Mouse (Mus musculus): ENCODE measurements around the gene Gfral. TPM values are rescaled to one million over a fixed set of nuclear protein-coding genes. Genes with fewer than 3 reads are reported as not detected.
A peak's percentile ranks its signal among the peaks of the same experiment; 100 is the strongest.

Gene Gfral
- not detected in 2 replicates for polyA plus RNA-seq (2016; fragmentation: Nextera tagmentation; extraction: Ambion mirVana)

GRCm38 (mm10) chr9:76213557-76213956 is at the start of gene Gfral:
TSS of gene Gfral (minus strand) at chr9:76213657.
- Histone ChIP-seq H3K4me1 (no peaks in the 10 kb centered on the region), H3K4me2 (no peak within 1 kb of the TSS), H3K4me3 (replicated peaks) (no peak within 1 kb of the TSS), H3K36me3 (replicated peaks) (no peaks in the 10 kb centered on the region), H3K9me3 (no peaks in the 10 kb centered on the region), H3K27ac (no peak within 1 kb of the TSS), H3K27me3 (no peaks in the 10 kb centered on the region), H3K9ac (no peak within 1 kb of the TSS)
- 83% methylated on average over 2 of the region's 2 CpGs for WGBS
- no peak for ATAC-seq (ENCODE audit: low FRiP score)

DNA sequence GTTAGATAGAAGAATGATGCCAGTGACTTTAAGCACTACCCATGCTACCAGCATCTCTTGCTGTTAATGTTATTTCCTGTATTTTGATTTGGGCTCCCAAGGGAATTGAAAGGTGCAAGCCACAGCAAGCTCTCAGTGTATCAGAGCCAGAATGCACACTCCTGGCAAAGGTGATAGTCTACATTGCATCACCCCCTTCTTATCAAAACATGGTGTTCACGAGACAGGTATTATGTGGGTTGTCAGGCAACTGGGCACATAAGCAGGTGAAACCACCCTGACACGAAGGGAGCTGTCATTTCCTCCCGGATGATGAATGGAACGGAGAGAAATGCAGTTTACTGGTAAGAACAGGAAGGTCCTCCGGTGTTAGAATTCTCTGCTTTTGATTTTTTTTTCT is 44.3 kb upstream of the Gfral start:
- Histone ChIP-seq H3K27me3 (no peaks in the 10 kb centered on the region), H3K9ac (no peak overlapping the region), H3K27ac (no peak overlapping the region), H3K9me3 (no peaks in the 10 kb centered on the region), H3K4me1 (no peaks in the 10 kb centered on the region), H3K4me2 (no peak overlapping the region), H3K36me3 (replicated peaks) (no peaks in the 10 kb centered on the region), H3K4me3 (replicated peaks) (no peak overlapping the region)
- no peak for ATAC-seq (ENCODE audit: low FRiP score)
- 90% methylated on average over 5 of the region's 5 CpGs for WGBS

DNA sequence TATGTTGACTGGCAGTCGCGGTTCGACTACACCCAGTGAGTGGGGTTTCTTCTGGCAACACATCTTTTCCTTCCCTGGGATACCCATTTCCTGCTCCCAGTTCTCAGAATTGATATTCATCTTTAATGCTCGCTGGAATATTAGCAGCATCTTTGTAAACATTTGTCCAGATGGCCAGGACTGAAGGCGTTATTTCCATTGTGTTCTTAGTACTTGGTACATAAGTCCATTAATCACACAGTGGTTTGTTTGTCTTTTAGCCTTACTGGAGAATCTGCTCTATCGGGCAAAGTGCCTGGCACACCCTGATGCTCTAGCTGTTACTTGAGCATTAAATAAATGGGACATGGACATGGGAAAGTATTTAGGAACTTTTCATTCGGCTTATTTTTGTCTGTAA is 39.1 kb upstream of the Gfral start:
- Histone ChIP-seq H3K4me1 (no peaks in the 10 kb centered on the region), H3K4me2 (no peak overlapping the region), H3K36me3 (replicated peaks) (no peaks in the 10 kb centered on the region), H3K27ac (no peak overlapping the region), H3K9me3 (no peaks in the 10 kb centered on the region), H3K27me3 (no peaks in the 10 kb centered on the region), H3K4me3 (replicated peaks) (no peak overlapping the region), H3K9ac (no peak overlapping the region)
- 90% methylated on average over 7 of the region's 7 CpGs for WGBS
- no peak for ATAC-seq (ENCODE audit: low FRiP score)

GRCm38 (mm10) chr9:76252109-76252508 is 38.7 kb upstream of the Gfral start:
- Histone ChIP-seq H3K4me1 (no peaks in the 10 kb centered on the region), H3K9ac (no peak overlapping the region), H3K36me3 (replicated peaks) (no peaks in the 10 kb centered on the region), H3K27ac (no peak overlapping the region), H3K4me2 (no peak overlapping the region), H3K4me3 (replicated peaks) (no peak overlapping the region), H3K27me3 (no peaks in the 10 kb centered on the region), H3K9me3 (no peaks in the 10 kb centered on the region)
- ATAC-seq (ENCODE audit: low FRiP score): no peak
- 94% methylated on average over 4 of the region's 4 CpGs for WGBS

GRCm38 (mm10) chr9:76242322-76242721 is 28.9 kb upstream of the Gfral start:
- Histone ChIP-seq H3K36me3 (replicated peaks) (no peaks in the 10 kb centered on the region), H3K9me3 (no peaks in the 10 kb centered on the region), H3K4me3 (replicated peaks) (no peak overlapping the region), H3K27ac (no peak overlapping the region), H3K4me1 (no peaks in the 10 kb centered on the region), H3K9ac (no peak overlapping the region), H3K27me3 (no peaks in the 10 kb centered on the region), H3K4me2 (no peak overlapping the region)
- ATAC-seq (ENCODE audit: low FRiP score): no peak
- 80% methylated on average over 1 of the region's 1 CpGs for WGBS

DNA sequence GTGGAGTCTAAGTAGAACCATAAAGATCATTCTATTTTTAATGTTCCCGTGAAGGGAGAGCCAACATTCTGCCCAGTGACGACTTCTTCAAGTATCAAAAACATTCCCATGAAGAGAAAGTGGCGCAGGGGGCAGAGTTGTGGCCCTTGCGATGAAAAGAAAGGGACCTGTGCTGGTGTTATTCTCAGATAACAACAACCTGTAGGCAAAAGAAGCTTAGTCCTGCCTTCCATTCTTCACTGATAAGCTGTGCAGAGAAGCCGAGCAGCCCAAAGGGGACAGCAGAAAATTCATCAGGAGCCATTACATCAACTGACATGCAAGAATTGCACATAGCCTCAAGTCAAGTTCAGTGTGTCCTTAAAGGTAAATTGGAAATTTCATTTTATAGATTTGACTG is 24.5 kb upstream of the Gfral start:
- no peaks in the 10 kb centered on the region for H3K9me3 ChIP-seq
- H3K27me3 ChIP-seq: no peaks in the 10 kb centered on the region
- H3K9ac ChIP-seq: no peak overlapping the region
- H3K4me2 ChIP-seq: no peak overlapping the region
- no peaks in the 10 kb centered on the region for H3K36me3 ChIP-seq (replicated peaks)
- H3K4me3 ChIP-seq (replicated peaks): no peak overlapping the region
- 86% methylated on average over 5 of the region's 5 CpGs for WGBS
- H3K27ac ChIP-seq: no peak overlapping the region
- no peaks in the 10 kb centered on the region; the same call in 1 of the 2 replicates for H3K4me1 ChIP-seq
- ATAC-seq (ENCODE audit: low FRiP score): no peak

GRCm38 (mm10) chr9:76237243-76237642 is 23.8 kb upstream of the Gfral start:
- H3K4me1 ChIP-seq: no peaks in the 10 kb centered on the region; the same call in 1 of the 2 replicates
- no peak overlapping the region for H3K27ac ChIP-seq
- no peak for ATAC-seq (ENCODE audit: low FRiP score)
- H3K9ac ChIP-seq: no peak overlapping the region
- H3K27me3 ChIP-seq: no peaks in the 10 kb centered on the region
- H3K4me3 ChIP-seq (replicated peaks): no peak overlapping the region
- WGBS: 69% methylated on average over 12 of the region's 12 CpGs
- no peak overlapping the region for H3K4me2 ChIP-seq
- H3K9me3 ChIP-seq: no peaks in the 10 kb centered on the region
- no peaks in the 10 kb centered on the region for H3K36me3 ChIP-seq (replicated peaks)

DNA sequence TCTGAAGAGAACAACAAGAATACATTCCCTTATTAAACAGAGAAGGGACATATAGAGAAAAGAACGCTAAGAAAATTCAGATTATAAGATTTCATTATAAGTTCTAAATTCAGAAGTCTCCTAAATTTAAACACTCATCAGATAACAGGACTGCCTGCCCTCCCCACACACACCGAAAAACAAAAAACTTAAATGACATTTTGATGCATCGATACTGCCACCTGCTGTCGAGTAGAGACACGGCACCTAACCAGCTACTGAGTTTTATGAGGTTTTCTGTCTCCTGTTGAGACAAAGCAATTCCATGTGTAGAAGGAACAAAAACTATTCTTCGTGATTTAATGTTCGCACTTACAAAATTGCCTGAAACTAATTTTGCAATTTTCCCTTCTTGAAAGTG is 23.2 kb upstream of the Gfral start:
- no peaks in the 10 kb centered on the region for H3K36me3 ChIP-seq (replicated peaks)
- H3K9me3 ChIP-seq: no peaks in the 10 kb centered on the region
- H3K27ac ChIP-seq: no peak overlapping the region
- no peak overlapping the region for H3K9ac ChIP-seq
- H3K4me1 ChIP-seq: no peaks in the 10 kb centered on the region; the same call in 1 of the 2 replicates
- H3K4me3 ChIP-seq (replicated peaks): peak overlapping the region; percentile 40
- no peaks in the 10 kb centered on the region for H3K27me3 ChIP-seq
- ATAC-seq (ENCODE audit: low FRiP score): peak; percentile 81
- H3K4me2 ChIP-seq: peak overlapping the region; percentile 69
- WGBS: 2% methylated on average over 7 of the region's 7 CpGs

DNA sequence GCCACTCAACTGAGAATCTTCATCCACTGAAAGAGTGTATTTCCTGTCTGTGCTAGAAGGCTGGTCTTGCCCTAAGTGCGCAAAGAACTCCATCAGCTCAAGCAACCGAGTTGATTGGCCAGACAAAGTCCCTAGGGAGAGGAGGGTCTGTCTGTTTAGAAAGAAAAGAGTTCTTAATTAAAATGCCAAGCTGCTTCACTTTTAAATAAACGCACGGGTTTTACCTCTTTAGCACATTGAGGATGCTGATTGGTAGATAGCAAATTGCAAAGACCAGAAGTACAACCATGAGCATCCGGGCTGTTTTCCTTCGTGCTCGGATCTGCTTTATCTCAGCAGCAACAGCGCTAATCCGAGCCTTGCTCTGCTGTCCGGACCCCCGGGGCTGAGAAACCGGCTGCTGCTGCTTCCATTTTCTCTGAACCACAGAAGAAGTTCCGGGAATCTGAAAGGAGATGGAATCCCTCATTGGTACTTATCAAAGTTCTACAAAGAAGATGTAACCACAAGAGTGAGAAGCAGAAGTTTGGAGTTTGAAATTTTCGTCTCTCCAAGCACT is 22.6 kb upstream of the Gfral start:
- H3K9me3 ChIP-seq: no peaks in the 10 kb centered on the region
- no peaks in the 10 kb centered on the region for H3K36me3 ChIP-seq (replicated peaks)
- H3K9ac ChIP-seq: peak overlapping the region; percentile 51; the same call in 1 of the 2 replicates
- H3K27me3 ChIP-seq: no peaks in the 10 kb centered on the region
- peak; percentile 80 for ATAC-seq (ENCODE audit: low FRiP score)
- no peaks in the 10 kb centered on the region; the same call in 1 of the 2 replicates for H3K4me1 ChIP-seq
- H3K27ac ChIP-seq: peak overlapping the region; percentile 70
- WGBS: under 1% methylated on average over 14 of the region's 14 CpGs
- H3K4me2 ChIP-seq: peak overlapping the region; percentile 69
- H3K4me3 ChIP-seq (replicated peaks): peak overlapping the region; percentile 40

DNA sequence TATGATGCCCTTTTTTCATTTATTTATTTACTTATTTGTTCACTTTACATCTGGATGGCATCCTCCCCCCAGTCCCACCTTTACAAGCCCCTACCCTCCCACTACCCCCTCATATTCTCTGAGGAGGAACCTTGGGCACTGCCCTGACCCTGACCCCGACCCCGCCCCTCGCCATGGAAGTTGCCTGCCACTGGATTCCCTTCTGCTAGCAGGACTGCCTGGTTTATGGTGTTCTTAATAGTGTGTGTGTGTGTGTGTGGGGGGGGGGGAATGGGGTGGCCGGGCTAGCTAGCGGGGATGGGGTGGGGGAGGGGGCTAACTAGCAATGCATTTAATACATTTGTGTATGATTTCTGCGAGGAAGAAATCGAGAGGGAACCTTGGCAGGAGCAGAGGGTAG is 21.4 kb upstream of the Gfral start:
- H3K27ac ChIP-seq: no peak overlapping the region
- no peaks in the 10 kb centered on the region for H3K9me3 ChIP-seq
- H3K4me3 ChIP-seq (replicated peaks): no peak overlapping the region
- ATAC-seq (ENCODE audit: low FRiP score): no peak
- no peak overlapping the region for H3K4me2 ChIP-seq
- no peaks in the 10 kb centered on the region for H3K36me3 ChIP-seq (replicated peaks)
- 65% methylated on average over 7 of the region's 7 CpGs for WGBS
- H3K4me1 ChIP-seq: no peaks in the 10 kb centered on the region; the same call in 1 of the 2 replicates
- no peaks in the 10 kb centered on the region for H3K27me3 ChIP-seq
- no peak overlapping the region for H3K9ac ChIP-seq

DNA sequence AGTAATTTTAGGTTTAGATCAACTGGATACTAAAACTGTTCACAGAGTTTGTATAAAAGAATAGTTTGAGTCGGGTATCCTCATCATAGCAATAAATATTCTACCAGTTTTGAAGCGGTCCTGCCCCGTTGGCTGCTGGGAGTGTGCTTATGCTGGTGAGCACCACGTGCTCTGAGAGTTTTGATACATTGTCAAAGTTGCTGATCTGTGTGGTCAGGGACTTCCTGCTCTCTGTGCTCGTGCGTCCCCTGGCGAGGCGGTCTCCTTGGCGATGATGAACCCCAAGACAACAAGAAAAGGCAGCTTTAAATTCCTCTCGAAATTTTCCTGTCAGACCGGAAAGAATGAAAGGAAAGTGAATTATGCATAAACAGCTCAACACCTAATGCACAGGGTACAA is 16.9 kb upstream of the Gfral start:
- Histone ChIP-seq H3K36me3 (replicated peaks) (no peaks in the 10 kb centered on the region), H3K4me3 (replicated peaks) (no peak overlapping the region), H3K9ac (no peak overlapping the region), H3K9me3 (no peaks in the 10 kb centered on the region), H3K4me1 (no peaks in the 10 kb centered on the region), H3K27ac (no peak overlapping the region), H3K4me2 (no peak overlapping the region), H3K27me3 (no peaks in the 10 kb centered on the region)
- no peak for ATAC-seq (ENCODE audit: low FRiP score)
- 65% methylated on average over 11 of the region's 11 CpGs for WGBS

DNA sequence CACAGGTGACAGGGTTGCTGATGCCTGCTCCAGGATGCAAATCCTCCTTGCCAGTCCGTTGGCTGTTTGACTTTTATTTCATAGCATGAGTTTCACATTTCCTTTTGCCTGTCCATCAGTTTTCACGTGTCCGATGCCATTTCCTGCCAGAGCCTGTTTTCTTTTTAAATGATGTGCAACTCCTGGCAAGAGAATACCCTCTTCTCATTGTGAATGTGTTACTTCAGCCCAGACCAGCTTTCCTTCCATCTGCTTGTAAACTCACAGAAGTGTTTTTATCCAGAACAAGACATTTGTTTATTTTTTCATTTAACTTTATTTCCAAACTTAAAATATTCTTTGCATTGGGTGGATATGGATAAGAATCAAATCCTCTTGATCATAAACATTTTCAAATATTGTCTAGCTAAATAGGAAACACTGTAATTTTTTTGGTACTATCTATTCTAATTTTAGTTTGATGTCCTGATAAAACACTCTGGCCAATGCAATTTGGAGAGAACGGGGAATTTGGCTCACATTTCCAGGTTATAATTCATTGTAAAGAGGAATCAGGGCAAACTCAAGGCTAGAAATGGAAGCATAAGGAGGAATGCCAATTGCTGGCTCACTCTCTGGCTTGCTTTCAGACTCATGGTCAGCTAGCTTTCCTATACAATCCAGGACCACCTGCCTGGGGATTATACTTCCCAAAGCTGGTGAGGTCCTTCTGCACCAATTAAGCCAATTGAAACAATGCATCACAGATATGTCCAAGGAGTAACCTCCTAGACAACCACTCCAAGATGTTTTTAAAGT is 3.9 kb upstream of the Gfral start:
- no peaks in the 10 kb centered on the region for H3K36me3 ChIP-seq (replicated peaks)
- no peak for ATAC-seq (ENCODE audit: low FRiP score)
- H3K27ac ChIP-seq: no peak overlapping the region
- no peak overlapping the region for H3K4me2 ChIP-seq
- H3K4me1 ChIP-seq: no peaks in the 10 kb centered on the region
- H3K27me3 ChIP-seq: no peaks in the 10 kb centered on the region
- WGBS: 83% methylated on average over 4 of the region's 4 CpGs
- H3K9ac ChIP-seq: no peak overlapping the region
- H3K9me3 ChIP-seq: no peaks in the 10 kb centered on the region
- H3K4me3 ChIP-seq (replicated peaks): no peak overlapping the region

GRCm38 (mm10) chr9:76214678-76215077 is 1.2 kb upstream of the Gfral start:
- Histone ChIP-seq H3K27me3 (no peaks in the 10 kb centered on the region), H3K27ac (no peak overlapping the region), H3K36me3 (replicated peaks) (no peaks in the 10 kb centered on the region), H3K4me2 (no peak overlapping the region), H3K9me3 (no peaks in the 10 kb centered on the region), H3K4me1 (no peaks in the 10 kb centered on the region), H3K9ac (no peak overlapping the region), H3K4me3 (replicated peaks) (no peak overlapping the region)
- no peak for ATAC-seq (ENCODE audit: low FRiP score)
- 74% methylated on average over 4 of the region's 4 CpGs for WGBS
